Mouse (Mus musculus): Measurements from ENCODE around the gene Abhd17a.

Gene Abhd17a

DNA sequence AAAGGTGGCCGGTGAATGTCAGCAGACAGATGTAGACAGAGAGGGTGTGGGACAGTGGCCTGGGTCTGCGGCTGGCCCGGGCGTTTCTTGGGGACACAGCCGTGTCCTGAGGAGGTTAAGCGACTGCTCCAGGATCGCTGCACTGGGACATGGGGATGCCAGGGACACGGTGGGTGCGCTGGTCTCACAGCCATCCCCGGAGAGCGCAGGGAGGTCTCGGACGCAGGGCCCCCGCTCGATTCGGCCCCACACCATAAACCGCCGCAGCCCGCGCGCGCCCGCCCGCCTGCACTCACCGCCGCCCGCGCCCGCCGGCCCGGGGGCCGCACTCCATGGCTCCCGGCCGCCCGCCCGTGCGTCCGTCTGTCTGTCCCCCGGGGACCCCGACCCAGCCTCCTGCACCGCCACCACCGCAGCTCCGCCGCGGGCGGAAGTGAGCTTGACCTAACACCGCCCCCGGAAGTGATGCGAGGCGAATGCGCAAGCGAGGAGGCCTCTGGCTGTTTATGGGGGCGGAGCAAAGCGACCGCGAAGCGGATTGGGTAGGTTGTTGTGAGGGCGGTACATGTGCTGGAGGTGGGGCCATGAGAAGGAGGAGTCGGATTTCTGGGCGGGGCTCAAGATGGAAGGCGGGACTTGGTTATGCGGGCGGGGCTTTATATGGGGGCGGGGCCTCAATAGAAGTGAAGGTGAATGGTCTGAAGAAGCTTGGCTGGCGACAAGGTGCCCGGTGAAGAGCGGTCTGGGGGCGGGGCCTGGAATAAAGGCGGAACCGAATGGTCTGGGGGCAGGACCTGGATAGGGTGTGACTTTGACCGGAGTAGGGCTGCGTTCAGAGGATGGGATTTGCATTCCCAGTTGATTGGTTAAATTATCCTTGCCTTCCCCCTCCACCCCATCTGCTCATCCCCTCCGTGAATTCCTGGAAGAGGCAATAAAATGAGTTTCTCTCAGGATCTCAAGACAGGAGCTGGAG, at the start of gene Abhd17a:
Abhd17a (minus strand) TSS at position 463 of the 976 bp plus-strand sequence.
- peak; percentile 90 for DNase-seq (ENCODE audit: extremely low read depth, low read depth, low spot score)

DNA sequence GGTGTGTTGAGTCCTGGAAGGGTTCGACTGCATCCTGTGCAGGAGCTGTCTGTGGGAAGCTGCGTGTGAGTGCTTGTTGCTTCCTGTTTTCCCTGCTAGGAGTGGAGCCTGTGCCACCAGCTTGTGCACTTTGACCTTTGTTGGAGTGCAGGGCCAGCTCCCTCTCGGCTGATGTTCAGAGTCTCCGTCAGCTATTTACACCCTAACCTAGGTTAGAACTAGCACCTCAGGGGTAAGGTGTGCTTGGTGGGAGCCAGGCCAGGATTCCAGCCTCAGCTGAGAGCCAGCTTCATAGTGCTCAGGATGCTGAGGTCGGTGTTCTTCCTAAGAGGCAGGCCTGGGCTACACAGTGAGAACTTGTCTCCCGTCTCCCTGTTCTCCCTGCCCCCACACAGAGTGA, 45.2 kb upstream of the Abhd17a start:
- no peak for DNase-seq (ENCODE audit: extremely low read depth, low read depth, low spot score)

DNA sequence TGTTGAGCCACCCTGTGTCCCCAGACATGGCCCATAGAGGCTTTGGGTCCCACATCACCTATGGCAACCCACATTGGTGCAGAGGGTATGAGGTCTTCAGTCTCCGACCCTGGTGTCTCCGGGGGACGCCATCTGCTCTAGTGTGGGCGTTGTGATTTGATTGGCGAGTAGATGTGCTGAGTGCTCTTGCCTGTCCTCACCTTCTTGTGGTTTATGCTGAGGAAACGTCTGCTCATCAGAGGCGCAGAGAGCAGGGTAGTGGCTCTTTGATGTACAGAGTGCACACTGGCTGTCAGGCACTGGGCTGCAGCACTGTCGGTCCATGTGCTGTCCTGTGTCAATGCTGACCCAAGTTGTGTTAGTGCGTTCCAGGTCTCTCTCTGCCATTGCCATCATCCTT, 38.8 kb upstream of the Abhd17a start:
- no peak for DNase-seq (ENCODE audit: extremely low read depth, low read depth, low spot score)

DNA sequence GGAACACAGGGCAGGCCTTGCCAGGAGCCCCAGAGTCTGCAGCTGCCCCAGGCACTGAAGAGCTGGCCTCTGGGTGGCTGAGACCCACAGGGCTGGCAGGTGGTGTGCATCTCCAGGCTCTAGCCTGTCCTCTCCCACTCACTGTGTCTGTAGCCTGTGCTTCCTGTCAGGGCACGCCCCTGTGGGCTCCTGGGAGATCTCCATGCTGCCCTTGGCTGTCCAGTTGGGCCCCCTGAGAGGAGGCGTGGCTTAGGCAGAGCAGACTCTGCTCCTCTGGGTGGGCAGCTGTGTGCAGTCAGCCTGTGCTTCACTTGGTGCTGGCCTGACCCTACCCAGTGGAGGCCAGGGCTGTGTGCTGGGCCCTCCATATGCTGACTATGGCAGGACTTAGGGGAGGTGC, 37.5 kb upstream of the Abhd17a start:
- no peak for DNase-seq (ENCODE audit: extremely low read depth, low read depth, low spot score)

DNA sequence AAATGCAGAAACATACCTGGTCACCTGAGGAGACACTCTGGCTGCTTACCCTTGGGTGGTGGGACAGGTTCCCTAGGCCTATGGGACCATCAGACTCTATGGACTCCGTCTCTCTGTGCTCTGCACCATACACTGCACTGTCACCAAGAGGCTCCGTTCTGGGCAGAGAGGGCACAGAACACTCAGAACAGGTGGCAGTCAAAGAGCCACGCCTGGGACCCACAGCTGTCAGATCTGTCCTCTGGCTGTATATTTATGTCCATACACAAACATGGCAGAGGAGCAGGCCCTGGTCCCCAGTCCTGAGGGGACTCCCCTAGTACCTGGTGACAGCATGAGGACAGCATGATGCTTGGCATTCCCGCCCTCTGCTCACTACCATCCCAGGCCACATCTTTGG, 35.6 kb upstream of the Abhd17a start:
- DNase-seq (ENCODE audit: extremely low read depth, low read depth, low spot score): no peak

DNA sequence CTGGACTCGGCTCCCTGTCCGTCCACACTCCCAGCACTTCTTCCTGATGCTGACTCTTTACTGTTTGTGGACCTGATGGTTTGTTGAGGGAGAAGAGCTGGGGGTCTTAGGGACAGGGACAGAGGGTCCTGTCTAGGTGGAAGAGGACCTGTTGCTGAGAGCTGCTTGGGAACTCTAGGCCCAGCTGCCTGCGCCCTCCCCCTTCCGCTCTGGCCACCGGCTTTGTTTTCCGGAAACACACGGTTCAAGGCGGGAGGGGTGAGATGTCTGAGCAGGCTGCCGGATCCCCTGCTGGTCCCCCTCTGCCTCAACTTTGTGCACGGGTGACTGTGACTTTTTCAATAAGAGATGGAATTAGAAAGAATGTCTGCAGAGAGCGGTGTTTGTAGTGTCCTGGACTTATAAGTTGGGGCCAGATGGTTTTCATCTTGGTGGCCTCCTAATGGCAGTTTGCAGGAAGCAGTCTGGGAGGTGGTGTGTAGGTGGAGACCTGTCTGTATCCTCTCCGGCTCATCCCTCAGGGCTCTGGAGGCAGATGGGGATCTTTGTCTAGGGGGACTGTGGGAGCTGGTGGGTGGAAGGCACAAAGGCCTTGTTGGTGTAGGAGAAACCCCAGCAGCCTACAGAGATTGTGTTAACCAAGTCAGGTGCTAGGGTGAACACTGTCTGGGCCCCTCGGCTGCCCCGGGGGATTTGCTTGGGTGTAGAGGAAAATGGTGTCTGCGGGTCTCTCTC, 33.5 kb upstream of the Abhd17a start:
- no peak for DNase-seq (ENCODE audit: extremely low read depth, low read depth, low spot score)

DNA sequence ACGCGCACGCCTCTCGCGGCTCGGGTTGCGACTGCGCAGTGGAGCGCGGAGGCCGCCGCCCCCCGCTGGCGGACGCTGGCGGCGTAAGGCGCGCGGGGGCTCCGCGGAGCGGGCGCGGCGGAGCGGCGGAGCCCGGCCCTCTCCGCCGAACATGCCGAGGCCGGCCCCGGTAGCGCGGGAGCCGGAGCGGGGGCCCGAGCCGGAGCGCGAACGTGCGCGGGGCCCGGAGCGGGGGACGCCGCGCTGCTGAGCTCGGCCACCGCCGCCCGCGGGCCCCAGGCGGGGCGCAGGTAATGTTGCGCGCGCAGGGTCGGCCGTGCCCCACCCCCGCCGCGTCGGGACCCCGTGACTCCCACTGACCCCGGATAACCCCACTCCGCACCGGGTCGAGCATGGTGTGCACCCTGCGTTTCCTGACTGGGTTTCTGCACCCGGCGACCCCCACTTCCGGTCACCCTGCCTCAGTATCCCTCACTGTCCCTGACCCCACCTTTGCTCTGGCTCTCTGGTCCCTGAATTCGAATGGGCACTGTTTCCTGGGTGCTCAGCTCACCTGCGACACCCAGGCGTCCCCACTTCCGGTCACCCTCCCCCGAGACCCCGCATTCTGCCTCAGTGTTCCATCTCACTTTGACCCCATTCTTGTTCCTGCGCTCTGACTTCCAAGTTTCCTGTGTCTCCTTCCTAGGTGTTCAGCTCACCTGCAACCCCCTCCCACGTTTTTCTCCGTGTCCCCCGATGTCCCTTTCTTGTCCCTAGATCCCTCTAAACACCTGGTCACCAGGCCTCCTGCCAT, 32.7 kb upstream of the Abhd17a start, which contains the start of gene Csnk1g2:
Csnk1g2 (plus strand) TSS at position 178 of the 796 bp plus-strand sequence.
- DNase-seq (ENCODE audit: extremely low read depth, low read depth, low spot score): no peak

DNA sequence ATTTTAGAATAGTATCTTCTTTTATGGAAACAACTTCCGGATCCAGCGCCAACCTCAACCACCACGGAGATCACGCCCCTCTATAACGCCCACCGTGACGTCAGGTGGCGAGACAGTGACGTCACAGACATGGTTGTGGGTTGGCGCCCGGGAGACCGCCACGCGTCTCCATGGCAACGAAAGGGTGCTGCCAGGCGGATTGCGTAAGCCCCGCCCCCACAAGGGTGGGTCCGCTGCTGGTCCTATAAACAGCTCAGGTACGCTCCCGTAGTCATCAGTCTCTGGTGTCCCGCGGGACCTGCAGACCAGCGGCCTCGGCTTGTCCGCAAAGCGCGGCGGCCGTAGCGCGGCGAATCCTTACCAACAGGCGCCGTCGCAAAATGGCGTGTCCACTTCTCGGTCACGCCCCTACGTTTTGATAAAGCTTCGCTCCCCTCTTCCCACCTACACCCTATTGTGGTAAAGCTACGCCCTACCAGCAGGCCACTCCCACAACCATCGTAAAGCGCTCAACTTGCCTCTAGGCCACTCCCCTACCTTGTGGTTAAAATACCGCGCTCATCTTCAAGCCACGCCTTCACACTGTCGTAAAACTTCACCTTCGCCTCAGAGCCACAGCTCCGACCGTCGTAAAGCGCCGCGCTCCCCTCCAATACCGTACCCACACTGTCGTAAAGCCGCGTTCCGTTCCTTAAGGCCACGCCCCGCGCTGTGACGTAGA, 32.0 kb upstream of the Abhd17a start:
- peak; percentile 100 for DNase-seq (ENCODE audit: extremely low read depth, low read depth, low spot score)

DNA sequence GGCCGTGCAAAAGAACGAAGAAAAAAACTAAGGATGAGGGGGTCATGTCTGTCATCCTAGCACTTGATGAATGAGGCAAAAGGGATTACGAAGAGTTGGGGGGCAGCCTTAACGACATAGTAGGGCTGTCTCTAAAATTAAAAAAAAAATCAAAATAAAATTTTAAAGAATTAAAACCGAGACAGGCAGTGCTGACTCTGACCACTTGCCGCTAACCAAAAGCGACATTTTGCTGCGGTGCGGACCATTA, 31.5 kb upstream of the Abhd17a start:
- no peak for DNase-seq (ENCODE audit: extremely low read depth, low read depth, low spot score)

DNA sequence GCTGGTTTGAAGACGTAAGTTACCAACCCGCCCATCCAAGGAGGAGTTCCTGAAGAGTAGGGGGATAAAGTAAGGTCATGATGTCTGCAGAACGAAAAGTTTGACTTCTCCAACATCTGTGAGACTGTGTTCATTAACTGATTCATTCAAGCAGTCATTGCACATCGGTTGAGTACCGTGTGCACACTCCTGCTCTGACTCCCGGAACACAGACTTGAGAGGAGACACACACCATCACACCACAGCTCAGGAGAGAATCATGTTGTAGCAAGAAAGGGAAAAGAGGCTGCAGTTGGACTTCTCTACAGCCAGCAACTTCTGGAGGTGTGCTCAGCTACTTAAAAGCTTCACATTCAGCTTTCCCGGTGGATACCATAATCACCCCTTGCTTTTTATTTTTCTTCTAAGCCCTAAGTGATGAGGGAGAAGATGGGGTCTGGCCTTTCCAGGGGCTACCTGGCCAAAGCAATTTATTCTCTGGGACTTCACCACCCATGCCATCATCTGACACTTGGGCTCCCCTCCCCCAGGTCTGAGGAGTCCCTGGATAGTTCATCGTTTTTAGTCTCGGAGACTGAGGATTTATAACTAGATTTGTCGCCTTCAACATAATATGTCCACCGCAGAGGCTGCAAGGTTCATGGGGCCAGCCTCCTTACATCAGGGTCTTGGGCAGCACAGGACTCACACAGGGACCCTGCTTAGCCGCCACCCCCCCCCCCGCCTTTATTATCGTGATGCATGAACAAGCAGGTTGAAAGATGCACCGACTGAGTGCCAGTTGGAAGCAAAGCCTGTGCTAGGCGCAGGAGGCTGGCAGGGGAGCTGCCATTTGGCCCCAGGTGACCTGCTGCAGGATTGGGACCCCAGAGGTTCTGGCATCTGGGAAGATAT, 30.9 kb upstream of the Abhd17a start:
- DNase-seq (ENCODE audit: extremely low read depth, low read depth, low spot score): no peak

DNA sequence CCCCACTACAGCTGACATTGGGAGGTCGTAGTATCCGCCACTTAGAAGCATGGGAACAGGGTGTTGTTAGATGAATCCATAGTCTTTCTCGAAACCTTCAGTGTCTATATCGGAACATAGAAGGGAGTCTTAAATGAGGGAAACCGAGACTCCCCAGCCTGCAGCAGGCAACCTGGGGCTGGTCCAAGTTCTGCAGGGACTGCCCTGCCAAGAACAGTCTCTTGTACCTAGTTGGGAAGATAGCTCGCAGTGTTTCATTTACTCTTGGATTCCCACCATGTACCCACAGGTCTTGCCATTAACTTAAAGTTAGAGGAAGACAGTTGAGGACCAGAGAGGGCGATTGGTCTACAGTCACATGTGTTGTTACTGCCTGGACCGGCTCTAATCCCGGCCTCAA, 30.2 kb upstream of the Abhd17a start:
- no peak for DNase-seq (ENCODE audit: extremely low read depth, low read depth, low spot score)

DNA sequence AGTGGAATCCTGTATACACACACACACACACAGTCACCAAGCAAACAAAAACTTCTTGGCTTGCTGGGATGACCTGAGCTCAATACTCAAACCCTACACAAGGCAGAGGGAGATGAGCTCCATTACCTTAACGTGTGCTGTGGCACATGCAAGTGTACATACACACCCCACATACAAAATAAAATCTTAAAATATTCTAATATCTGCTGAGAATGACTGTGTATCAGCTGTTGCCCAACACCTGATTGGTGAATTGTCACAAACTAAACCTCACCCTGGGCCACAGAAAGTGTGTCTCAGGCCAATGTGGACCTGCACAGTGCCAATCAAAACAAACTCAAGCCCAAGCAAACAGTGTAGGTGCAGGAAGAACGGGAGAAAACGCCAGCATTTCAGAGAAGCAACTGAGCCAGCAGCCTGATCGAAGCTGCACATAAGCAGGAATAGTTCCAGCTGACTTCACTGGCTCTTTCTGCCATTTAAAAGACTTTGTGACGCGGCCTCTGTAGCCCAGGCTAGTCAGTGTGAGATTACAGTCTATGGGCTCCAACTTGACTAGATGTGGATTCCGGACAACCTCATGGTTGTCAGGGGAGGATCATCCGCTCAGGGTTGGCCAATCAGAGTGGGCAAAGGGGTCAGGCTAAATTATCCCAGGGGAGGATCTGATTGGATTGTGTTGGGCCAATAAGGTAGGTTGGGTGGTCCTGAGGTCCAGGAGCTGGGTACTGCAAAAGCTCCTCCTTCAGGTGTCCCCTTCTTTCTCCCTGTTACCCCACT, 29.5 kb upstream of the Abhd17a start:
- peak; percentile 69 for DNase-seq (ENCODE audit: extremely low read depth, low read depth, low spot score)

DNA sequence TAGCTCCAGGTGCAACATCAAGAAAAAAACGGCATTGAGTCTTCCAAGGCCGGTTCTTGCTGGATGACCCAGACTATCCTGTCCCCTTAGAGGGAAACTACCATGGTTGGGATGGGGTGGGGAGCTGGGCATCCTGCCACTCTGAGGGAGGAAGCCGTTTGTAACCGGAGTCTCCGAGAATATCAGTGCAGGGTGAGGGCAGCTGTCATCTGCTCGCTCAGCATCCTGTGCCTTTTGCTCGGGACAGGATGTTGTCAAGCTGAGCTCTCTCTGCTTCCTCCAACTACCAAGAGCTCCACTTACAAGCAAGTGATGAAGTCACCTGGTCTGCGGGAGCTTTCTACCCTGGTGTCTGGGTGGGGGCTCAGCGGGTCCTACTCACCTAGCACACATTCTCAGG, 28.0 kb upstream of the Abhd17a start:
- no peak for DNase-seq (ENCODE audit: extremely low read depth, low read depth, low spot score)

DNA sequence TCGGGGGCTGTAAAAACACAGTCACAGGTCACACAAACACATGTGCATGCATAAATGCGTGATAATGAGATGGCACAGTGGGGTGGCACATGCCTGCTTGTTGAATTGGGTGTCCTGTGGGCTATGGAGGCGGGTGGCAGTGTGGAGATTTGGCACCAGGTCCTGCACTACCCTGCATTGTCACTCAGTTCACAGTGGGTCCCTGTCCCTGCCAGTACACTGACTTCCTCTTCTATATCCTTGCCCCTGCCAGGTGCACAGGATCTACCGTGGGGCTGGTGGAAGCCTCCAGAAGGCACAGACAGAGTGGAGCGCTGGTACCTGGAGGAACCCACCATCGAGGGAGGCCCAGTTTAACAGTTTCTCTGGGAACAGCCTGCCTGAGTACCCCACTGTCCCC, 24.2 kb upstream of the Abhd17a start:
- DNase-seq (ENCODE audit: extremely low read depth, low read depth, low spot score): no peak

DNA sequence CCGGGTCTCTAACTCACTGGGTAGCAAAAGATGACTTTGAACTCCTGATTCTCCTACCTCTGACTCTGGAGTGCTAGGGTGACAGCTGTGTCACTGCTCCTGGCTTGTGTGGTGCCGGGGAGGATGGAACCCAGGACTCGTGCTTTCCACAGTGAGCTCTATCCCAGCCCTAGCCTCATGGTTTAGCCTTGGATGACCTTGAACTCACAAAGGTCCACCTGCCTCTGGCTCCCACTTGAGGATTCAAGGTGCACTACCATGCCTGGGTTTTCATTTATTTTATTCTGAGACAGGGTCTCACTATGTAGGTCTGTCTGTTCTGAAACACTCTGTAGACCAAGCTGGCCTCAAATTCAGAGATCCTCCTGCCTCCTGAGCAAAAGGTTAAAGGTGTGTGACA, 23.7 kb upstream of the Abhd17a start:
- no peak for DNase-seq (ENCODE audit: extremely low read depth, low read depth, low spot score)

DNA sequence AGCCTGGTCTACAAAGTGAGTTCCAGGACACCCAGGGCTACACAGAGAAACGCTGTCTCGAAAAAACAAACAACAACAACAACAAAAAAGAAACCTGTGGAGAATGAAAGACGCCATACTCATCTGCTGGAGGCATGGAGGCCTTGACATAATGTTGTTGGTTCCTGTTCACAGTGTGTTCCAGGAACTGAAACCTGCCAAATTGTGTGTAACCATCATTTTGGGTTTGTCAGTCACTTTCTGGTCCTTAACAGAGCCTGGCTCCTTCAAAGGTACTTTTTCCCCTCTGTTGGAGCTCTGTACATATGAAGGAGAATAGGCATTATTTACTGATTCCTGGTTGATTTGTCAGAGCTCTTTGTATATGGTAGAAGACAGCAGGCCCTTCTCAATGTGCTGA, 21.8 kb upstream of the Abhd17a start:
- no peak for DNase-seq (ENCODE audit: extremely low read depth, low read depth, low spot score)

DNA sequence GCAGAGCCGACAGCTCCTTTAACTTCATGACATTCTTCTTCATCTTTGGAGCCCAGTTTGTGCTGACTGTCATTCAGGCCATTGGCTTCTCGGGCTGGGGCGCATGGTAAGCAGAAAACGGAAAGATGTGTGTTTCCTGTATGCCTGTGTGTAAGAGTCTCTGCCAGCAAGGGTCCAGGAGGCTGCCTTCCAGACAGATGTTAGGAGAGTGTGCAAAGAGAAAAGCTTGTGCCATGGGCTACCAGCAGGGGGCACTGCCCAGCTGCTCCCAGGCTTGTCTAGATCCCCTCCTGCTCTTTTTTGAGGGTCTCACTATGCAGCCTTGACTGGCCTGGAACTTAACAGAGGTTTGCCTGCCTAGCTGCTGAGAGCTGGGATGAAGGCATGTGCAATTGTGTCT, 20.9 kb upstream of the Abhd17a start:
- DNase-seq (ENCODE audit: extremely low read depth, low read depth, low spot score): no peak

DNA sequence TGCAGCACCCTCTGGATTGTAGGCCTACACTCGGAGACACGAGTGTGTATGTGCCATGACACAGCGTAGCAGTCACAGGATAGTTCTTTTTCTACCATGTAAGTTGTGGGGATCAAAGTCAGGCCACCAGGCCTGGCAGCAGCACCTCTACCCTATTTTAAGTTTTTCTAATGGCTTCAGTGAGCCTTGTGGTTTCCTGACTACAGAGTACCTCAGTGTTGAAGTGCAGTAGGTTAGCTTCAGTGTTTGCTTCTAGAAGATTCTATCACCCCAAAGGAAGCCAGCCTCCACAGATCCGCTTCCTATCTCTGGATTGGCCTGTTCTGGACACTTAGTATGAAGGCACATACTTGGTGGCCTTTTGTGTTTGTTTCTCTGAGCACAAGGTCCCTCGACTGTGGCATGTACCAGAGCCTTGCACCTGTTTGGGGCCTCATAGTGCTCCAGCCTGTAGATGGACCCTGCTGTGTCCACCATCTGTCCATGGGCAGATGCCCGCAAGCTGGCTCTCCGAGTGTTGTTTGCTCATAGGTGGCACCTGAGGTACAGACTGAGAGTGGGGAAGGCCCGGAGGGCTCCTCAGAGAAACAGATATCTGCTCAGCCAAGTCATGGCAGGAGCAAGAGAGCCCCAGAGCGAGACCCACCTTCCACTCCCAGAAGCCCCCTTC, 20.1 kb upstream of the Abhd17a start:
- DNase-seq (ENCODE audit: extremely low read depth, low read depth, low spot score): no peak

All from fat pad, adult 2 months (tissue).